Mouse (Mus musculus): Measurements from ENCODE around the gene Gm7694.

DNA sequence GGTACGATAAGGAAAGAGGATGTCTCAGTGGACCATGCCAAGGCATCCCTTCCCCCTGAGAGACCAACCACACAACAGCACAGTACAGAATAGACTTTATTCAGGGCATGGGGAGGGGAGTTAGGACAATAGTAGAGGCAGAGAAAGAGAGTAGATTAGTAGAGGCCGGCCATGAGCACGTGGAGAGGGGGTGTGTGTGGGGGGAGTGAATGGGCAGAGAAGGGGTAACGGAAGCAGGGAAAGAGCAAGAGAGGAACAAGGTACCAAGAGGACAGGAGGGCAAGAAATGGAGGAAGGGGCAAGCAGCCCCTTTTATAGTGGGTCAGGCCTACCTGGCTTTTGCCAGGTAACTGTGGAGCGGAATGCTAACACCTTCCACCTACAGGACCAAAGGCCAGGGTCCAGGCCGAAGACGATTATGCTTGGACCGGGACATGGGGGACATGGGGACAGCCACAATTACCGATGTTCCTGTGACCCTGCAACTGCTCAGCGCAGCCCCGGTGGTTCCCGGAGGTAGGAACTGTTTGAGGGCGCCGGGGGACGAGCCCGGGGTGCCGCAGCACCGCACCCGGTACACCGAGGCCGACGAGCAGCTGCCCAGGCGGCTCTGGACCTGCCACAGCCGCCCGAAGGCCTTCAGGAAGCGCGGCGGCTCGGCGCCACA, 51.1 kb downstream of the Gm7694 start:
- TF ChIP-seq CTCF (IDR thresholded peaks at IDR 0.05) (no peak), EP300 (IDR thresholded peaks at IDR 0.05) (no peak)

Measured in lung, postnatal 0 days (tissue).